Comparison of ENCODE assay signal across 23 mouse cellular contexts in genomic region chr17:49412974-49413373, GRCm38 (mm10).
"Had no signal": no experiment of that assay in that cellular context is flagged by ENCODE, and none has a peak within 500 bp of the region (broad histone marks: within the 10 kb centered on the region; RNA-seq: fewer than 3 reads in every experiment).

No protein-coding gene starts in this region.

- H3K36me3 ChIP-seq: intestine, embryonic 15.5 days; limb, embryonic 12.5 days; limb, embryonic 15.5 days; midbrain, embryonic 12.5 days; midbrain, embryonic 15.5 days; stomach, embryonic 15.5 days had no signal

- H3K4me3 ChIP-seq: intestine, embryonic 15.5 days; layer of hippocampus, adult 2 months; left cerebral cortex, adult 2 months; limb, embryonic 12.5 days; limb, embryonic 15.5 days; midbrain, embryonic 12.5 days; midbrain, embryonic 15.5 days; myocyte; stomach, embryonic 15.5 days had no signal

- H3K4me1 ChIP-seq: intestine, embryonic 15.5 days; limb, embryonic 12.5 days; limb, embryonic 15.5 days; midbrain, embryonic 12.5 days; midbrain, embryonic 15.5 days; stomach, embryonic 15.5 days had no signal

- H3K9me3 ChIP-seq: intestine, embryonic 15.5 days; limb, embryonic 12.5 days; limb, embryonic 15.5 days; midbrain, embryonic 12.5 days; midbrain, embryonic 15.5 days; stomach, embryonic 15.5 days had no signal

- H3K27ac ChIP-seq: intestine, embryonic 15.5 days; kidney, postnatal 0 days; layer of hippocampus, adult 2 months; left cerebral cortex, adult 2 months; limb, embryonic 12.5 days; limb, embryonic 15.5 days; liver, embryonic 14.5 days; midbrain, embryonic 12.5 days; midbrain, embryonic 15.5 days; stomach, embryonic 15.5 days had no signal

- ATAC-seq: intestine, embryonic 15.5 days; liver, postnatal 0 days; lung, postnatal 0 days; midbrain, embryonic 15.5 days had no signal

- H3K9ac ChIP-seq: intestine, embryonic 15.5 days; limb, embryonic 12.5 days; limb, embryonic 15.5 days; liver, embryonic 14.5 days; liver, postnatal 0 days; lung, embryonic 14.5 days; midbrain, embryonic 12.5 days; midbrain, embryonic 15.5 days; stomach, embryonic 15.5 days had no signal

- H3K27me3 ChIP-seq: intestine, embryonic 15.5 days; limb, embryonic 12.5 days; limb, embryonic 15.5 days; midbrain, embryonic 12.5 days; midbrain, embryonic 15.5 days; stomach, embryonic 15.5 days had no signal

- H3K4me2 ChIP-seq: intestine, embryonic 15.5 days; limb, embryonic 12.5 days; limb, embryonic 15.5 days; liver, embryonic 11.5 days; lung, embryonic 14.5 days; midbrain, embryonic 12.5 days; midbrain, embryonic 15.5 days; stomach, embryonic 15.5 days had no signal

- DNase-seq: kidney, adult 11 months; kidney, adult 8-10 months; kidney, postnatal 25 days; layer of hippocampus, adult 9-11 months; layer of hippocampus, postnatal 36 days; left cerebral cortex, postnatal 4 days; liver, postnatal 0 days; right cerebral cortex, postnatal 25 days; spleen, adult 18-20 months had no signal
